7 mouse cellular contexts compared by ENCODE assay signal in the genomic region with DNA sequence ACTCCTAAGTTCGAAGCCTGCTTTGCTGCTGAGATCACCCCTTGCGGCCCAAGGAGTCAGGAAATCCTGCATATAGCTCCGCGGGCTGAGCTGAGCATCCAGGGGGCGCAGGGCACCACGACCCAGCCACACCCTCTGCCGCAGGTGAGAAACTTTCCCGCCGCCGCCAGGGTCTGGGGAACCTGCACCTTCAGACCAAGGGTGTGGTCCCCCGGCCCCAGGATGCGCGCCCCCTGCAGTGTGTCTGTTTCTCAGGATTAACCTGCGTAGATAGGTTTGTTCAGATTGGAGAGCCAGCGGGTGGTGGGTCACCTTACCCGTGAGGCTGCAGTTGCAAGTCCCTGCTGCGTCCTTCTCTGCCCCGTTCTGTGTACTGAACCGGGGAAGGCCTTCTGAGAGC. TPM values are rescaled to one million over a fixed set of nuclear protein-coding genes. Genes with fewer than 3 reads are reported as not detected.
DNase-seq lines count a peak whose midpoint lies in the region; ATAC-seq and TF ChIP-seq lines count a peak whose summit lies in the region.

No protein-coding gene starts in this region.

- ATAC-seq in lung, embryonic 16.5 days (ENCODE audit: low read depth) = peak; percentile 44; the same call in 1 of the 2 replicates
- ATAC-seq in forebrain, embryonic 12.5 days (ENCODE audit: low FRiP score) = peak; percentile 47; the same call in 1 of the 2 replicates
- ATAC-seq in intestine, postnatal 0 days = no peak
- ATAC-seq in neural tube, embryonic 14.5 days (ENCODE audit: low read depth) = peak; percentile 54; the same call in 1 of the 2 replicates
- no peak for ATAC-seq in erythroid progenitor cell, adult 5-6 weeks (replicated peaks; ENCODE audit: low FRiP score, poor library complexity, severe bottlenecking)

- TF ChIP-seq POLR2A in lung, adult 2 months (IDR thresholded peaks at IDR 0.05; ENCODE audit: borderline replicate concordance, extremely low read depth, low read depth, low read length) = no peak

- TF ChIP-seq CTCF in lung, adult 2 months (IDR thresholded peaks at IDR 0.05; ENCODE audit: insufficient read depth, low read length) = no peak
- TF ChIP-seq CTCF in intestine, postnatal 0 days (IDR thresholded peaks at IDR 0.05; ENCODE audit: low read depth) = no peak

- peaks cover 7% of the 10 kb centered on the region; the same call in 1 of the 2 replicates for H3K4me1 ChIP-seq in lung, embryonic 16.5 days (replicated peaks; ENCODE audit: control insufficient read depth, insufficient read depth, low read length)
- no peaks in the 10 kb centered on the region for H3K4me1 ChIP-seq in lung, adult 2 months (ENCODE audit: control insufficient read depth, insufficient read depth, low read length)
- H3K4me1 ChIP-seq in forebrain, embryonic 12.5 days = peaks cover 13% of the 10 kb centered on the region
- no peaks in the 10 kb centered on the region for H3K4me1 ChIP-seq in intestine, postnatal 0 days (replicated peaks; ENCODE audit: control insufficient read depth, insufficient read depth, low read length)
- H3K4me1 ChIP-seq in neural tube, embryonic 14.5 days (ENCODE audit: control insufficient read depth, insufficient read depth, low read length) = no peaks in the 10 kb centered on the region

- H3K4me2 ChIP-seq in lung, embryonic 16.5 days (ENCODE audit: low read depth, low read length) = peak overlapping the region; percentile 65
- H3K4me2 ChIP-seq in forebrain, embryonic 12.5 days = peak overlapping the region; percentile 72
- peak overlapping the region; percentile 48 for H3K4me2 ChIP-seq in intestine, postnatal 0 days (replicated peaks; ENCODE audit: low read depth)
- H3K4me2 ChIP-seq in neural tube, embryonic 14.5 days (ENCODE audit: low read depth, low read length) = peak overlapping the region; percentile 71

- H3K9me3 ChIP-seq in lung, embryonic 16.5 days (ENCODE audit: control insufficient read depth, low read length) = no peaks in the 10 kb centered on the region
- H3K9me3 ChIP-seq in forebrain, embryonic 12.5 days = no peaks in the 10 kb centered on the region
- no peaks in the 10 kb centered on the region for H3K9me3 ChIP-seq in intestine, postnatal 0 days (ENCODE audit: control insufficient read depth)
- no peaks in the 10 kb centered on the region for H3K9me3 ChIP-seq in neural tube, embryonic 14.5 days (ENCODE audit: control insufficient read depth, low read length)

- H3K27me3 ChIP-seq in lung, embryonic 16.5 days (ENCODE audit: control insufficient read depth, insufficient read depth, low read depth, low read length) = peaks cover 27% of the 10 kb centered on the region
- H3K27me3 ChIP-seq in forebrain, embryonic 12.5 days = peaks cover 38% of the 10 kb centered on the region
- H3K27me3 ChIP-seq in intestine, postnatal 0 days (replicated peaks; ENCODE audit: control insufficient read depth, insufficient read depth, low read length) = peaks cover 29% of the 10 kb centered on the region
- H3K27me3 ChIP-seq in neural tube, embryonic 14.5 days (ENCODE audit: control insufficient read depth, insufficient read depth, low read length) = no peaks in the 10 kb centered on the region; the same call in 1 of the 2 replicates

- 1% methylated on average over 19 of the region's 19 CpGs for WGBS in lung, embryonic 16.5 days
- WGBS in lung, adult 2 months = 2% methylated on average over 19 of the region's 19 CpGs
- WGBS in forebrain, embryonic 12.5 days = 2% methylated on average over 19 of the region's 19 CpGs
- 1% methylated on average over 19 of the region's 19 CpGs for WGBS in intestine, postnatal 0 days
- 1% methylated on average over 19 of the region's 19 CpGs for WGBS in neural tube, embryonic 14.5 days

- H3K9ac ChIP-seq in lung, embryonic 16.5 days (ENCODE audit: low read length) = peak overlapping the region; percentile 39
- H3K9ac ChIP-seq in forebrain, embryonic 12.5 days = peak overlapping the region; percentile 25
- no peak overlapping the region for H3K9ac ChIP-seq in intestine, postnatal 0 days (ENCODE audit: low read depth, low read length)
- H3K9ac ChIP-seq in neural tube, embryonic 14.5 days (replicated peaks; ENCODE audit: low read depth, low read length) = peak overlapping the region; percentile 25

- H3K27ac ChIP-seq in lung, embryonic 16.5 days (ENCODE audit: low read length) = no peak overlapping the region
- H3K27ac ChIP-seq in forebrain, embryonic 12.5 days = no peak overlapping the region
- H3K27ac ChIP-seq in intestine, postnatal 0 days (ENCODE audit: low read depth, low read length) = no peak overlapping the region
- H3K27ac ChIP-seq in neural tube, embryonic 14.5 days (ENCODE audit: low read depth, low read length) = no peak overlapping the region

- peak overlapping the region; percentile 43 for H3K4me3 ChIP-seq in lung, embryonic 16.5 days (ENCODE audit: low read length)
- H3K4me3 ChIP-seq in lung, adult 2 months (replicated peaks; ENCODE audit: extremely low read depth, low read depth, low read length) = no peak overlapping the region
- H3K4me3 ChIP-seq in forebrain, embryonic 12.5 days (replicated peaks) = peak overlapping the region; percentile 40
- H3K4me3 ChIP-seq in intestine, postnatal 0 days (ENCODE audit: low read depth, low read length) = peak overlapping the region; percentile 24
- peak overlapping the region; percentile 34 for H3K4me3 ChIP-seq in neural tube, embryonic 14.5 days (ENCODE audit: low read depth, low read length)

- no peaks in the 10 kb centered on the region for H3K36me3 ChIP-seq in lung, embryonic 16.5 days (ENCODE audit: control insufficient read depth, insufficient read depth, low read length)
- H3K36me3 ChIP-seq in forebrain, embryonic 12.5 days (replicated peaks) = no peaks in the 10 kb centered on the region
- no peaks in the 10 kb centered on the region for H3K36me3 ChIP-seq in intestine, postnatal 0 days (ENCODE audit: control insufficient read depth, insufficient read depth)
- H3K36me3 ChIP-seq in neural tube, embryonic 14.5 days (ENCODE audit: control insufficient read depth, insufficient read depth, low read length) = no peaks in the 10 kb centered on the region

- DNase-seq in lung, adult 2 months = no peak
- DNase-seq in cerebellum, adult 9-10 months = peak; percentile 14

RNA-seq across cellular contexts. Expression of a gene that starts 0.4 kb away (rescaled TPM):
- polyA plus RNA-seq in lung, embryonic 16.5 days (2015; fragmentation: Nextera tagmentation; extraction: Ambion mirVana) = 0.18 and 0.20 TPM in 2 replicates
- polyA plus RNA-seq in lung, adult 2 months (2012; rRNA removed) = 0.07 TPM in 1 of 2 replicates, not detected in the other
- 0.09 and 0.17 TPM in 2 replicates for polyA plus RNA-seq in forebrain, embryonic 12.5 days (2016; fragmentation: Nextera tagmentation; extraction: Ambion mirVana)
- polyA plus RNA-seq in intestine, postnatal 0 days (2015; fragmentation: Nextera tagmentation; extraction: Ambion mirVana) = 0.30 and 0.38 TPM in 2 replicates
- polyA plus RNA-seq in neural tube, embryonic 14.5 days (2014; fragmentation: Nextera tagmentation; extraction: Ambion mirVana) = 1.6 and 3.4 TPM in 2 replicates
- total RNA-seq in erythroid progenitor cell, adult 5-6 weeks (2015; ENCODE audit: low replicate concordance) = not detected in 2 replicates
- not detected in 2 replicates for total RNA-seq in erythroid progenitor cell, adult 5-6 weeks (2017; ENCODE audit: low replicate concordance)

Comparison
In these comparisons a context has a peak if more than half of its experiments do, and no peak if none do; other contexts are left out.
1. ATAC-seq: peak in lung, embryonic 16.5 days (single experiment), forebrain, embryonic 12.5 days (single experiment) and neural tube, embryonic 14.5 days (single experiment); none in intestine, postnatal 0 days (single experiment) and erythroid progenitor cell, adult 5-6 weeks (single experiment).
2. Peak in every context shown above with its lines, with median percentiles within 50 percentile points of each other: H3K4me2 ChIP-seq.